11 mouse cellular contexts compared by ENCODE assay signal in genomic region chr1:165681045-165681794, GRCm38 (mm10). TPM values are rescaled to one million over a fixed set of nuclear protein-coding genes. Genes with fewer than 3 reads are reported as not detected.
A peak's percentile ranks its signal among the peaks of the same experiment; 100 is the strongest.
DNase-seq lines count a peak whose midpoint lies in the region; ATAC-seq and TF ChIP-seq lines count a peak whose summit lies in the region.
"Had no signal": no experiment of that assay in that cellular context is flagged by ENCODE, and none has a peak within 500 bp of the region (broad histone marks: within the 10 kb centered on the region; RNA-seq: fewer than 3 reads in every experiment).

No protein-coding gene starts in this region.

- no peak for DNase-seq in kidney, postnatal 0 days (ENCODE audit: low spot score)
- no peak for DNase-seq in kidney, postnatal 25 days
- peak; percentile 18 for DNase-seq in T-cell, adult 2 months (ENCODE audit: low spot score)
- peak; percentile 50 for DNase-seq in lung, postnatal 36 days
- no peak for DNase-seq in left cerebral cortex, adult 9 months (ENCODE audit: low spot score in 2 of 2)
- no peak for DNase-seq in frontal cortex, postnatal 14 days (ENCODE audit: low spot score in 2 of 2)
- no peak for DNase-seq in kidney, adult 9 months
- DNase-seq: gastrocnemius, postnatal 10 days; layer of hippocampus, postnatal 36 days had no signal

- no peaks in the 10 kb centered on the region for H3K9me3 ChIP-seq in kidney, postnatal 0 days (replicated peaks; ENCODE audit: low read length)
- H3K9me3 ChIP-seq in heart, embryonic 15.5 days (replicated peaks): no peaks in the 10 kb centered on the region
- H3K9me3 ChIP-seq: stomach, embryonic 15.5 days had no signal

- 47% methylated on average over 13 of the region's 13 CpGs for WGBS in kidney, postnatal 0 days
- WGBS in heart, embryonic 15.5 days: 58% methylated on average over 13 of the region's 13 CpGs

- TF ChIP-seq CTCF in kidney, postnatal 0 days (IDR thresholded peaks at IDR 0.05; ENCODE audit: low read depth): peak; percentile 69

- peaks cover 21% of the 10 kb centered on the region for H3K4me1 ChIP-seq in kidney, postnatal 0 days (replicated peaks; ENCODE audit: insufficient read depth, low read length)
- peaks cover 94% of the 10 kb centered on the region for H3K4me1 ChIP-seq in heart, embryonic 15.5 days (replicated peaks)

- no peaks in the 10 kb centered on the region for H3K27me3 ChIP-seq in kidney, postnatal 0 days (ENCODE audit: insufficient read depth, low read length)
- H3K27me3 ChIP-seq in heart, embryonic 15.5 days: no peaks in the 10 kb centered on the region
- H3K27me3 ChIP-seq: stomach, embryonic 15.5 days had no signal

- ATAC-seq in kidney, postnatal 0 days (replicated peaks; ENCODE audit: low FRiP score, low read depth): no peak
- no peak for ATAC-seq in heart, embryonic 15.5 days (replicated peaks; ENCODE audit: insufficient number of reproducible peaks, insufficient read depth, low FRiP score, low read depth)

- no peaks in the 10 kb centered on the region for H3K36me3 ChIP-seq in kidney, postnatal 0 days (ENCODE audit: insufficient read depth, low read length)
- no peaks in the 10 kb centered on the region for H3K36me3 ChIP-seq in heart, embryonic 15.5 days
- H3K36me3 ChIP-seq: stomach, embryonic 15.5 days had no signal

- no peak overlapping the region for H3K9ac ChIP-seq in kidney, postnatal 0 days (ENCODE audit: low read depth, low read length)
- no peak overlapping the region for H3K9ac ChIP-seq in heart, embryonic 15.5 days
- H3K9ac ChIP-seq: stomach, embryonic 15.5 days had no signal

- H3K4me2 ChIP-seq in kidney, postnatal 0 days (ENCODE audit: low read length): no peak overlapping the region
- no peak overlapping the region for H3K4me2 ChIP-seq in heart, embryonic 15.5 days
- H3K4me2 ChIP-seq: stomach, embryonic 15.5 days had no signal

- peak overlapping the region; percentile 47 for H3K27ac ChIP-seq in kidney, postnatal 0 days
- peak overlapping the region; percentile 73 for H3K27ac ChIP-seq in heart, embryonic 15.5 days

- no peak overlapping the region for H3K4me3 ChIP-seq in kidney, postnatal 0 days (replicated peaks; ENCODE audit: low read depth, low read length)
- no peak overlapping the region for H3K4me3 ChIP-seq in heart, embryonic 15.5 days
- H3K4me3 ChIP-seq: stomach, embryonic 15.5 days had no signal

RNA-seq across cellular contexts. Expression of gene Rcsd1, which starts 28.3 kb away (rescaled TPM):
- 53.7 and 57.5 TPM in 2 replicates for polyA plus RNA-seq in kidney, postnatal 0 days (2015; fragmentation: Nextera tagmentation; extraction: Ambion mirVana)
- polyA plus RNA-seq in heart, embryonic 15.5 days (2015; fragmentation: Nextera tagmentation; extraction: Ambion mirVana): 90.4 and 98.4 TPM in 2 replicates

RNA-seq across cellular contexts. Expression of gene Mpzl1, which starts 46.9 kb away (rescaled TPM):
- polyA plus RNA-seq in kidney, postnatal 0 days (2015; fragmentation: Nextera tagmentation; extraction: Ambion mirVana): 186 and 191 TPM in 2 replicates
- polyA plus RNA-seq in heart, embryonic 15.5 days (2015; fragmentation: Nextera tagmentation; extraction: Ambion mirVana): 89.9 and 105 TPM in 2 replicates

Comparison
In these comparisons a context has a peak if more than half of its experiments do, and no peak if none do; other contexts are left out.
1. DNase-seq: peak in T-cell, adult 2 months (single experiment) and lung, postnatal 36 days (single experiment); none in kidney, postnatal 0 days (single experiment), kidney, postnatal 25 days (0 of 2), left cerebral cortex, adult 9 months (0 of 2), frontal cortex, postnatal 14 days (0 of 2) and kidney, adult 9 months (single experiment).